Mouse (Mus musculus) cerebellum, adult 11 months (tissue): ENCODE results near the gene Psmg3.
A peak's percentile ranks its signal among the peaks of the same experiment; 100 is the strongest.

Experiments used
- DNase-seq: peaks from one replicate; pipeline ENCODE4 v3.0.0; 2022

The Psmg3 gene

DNA sequence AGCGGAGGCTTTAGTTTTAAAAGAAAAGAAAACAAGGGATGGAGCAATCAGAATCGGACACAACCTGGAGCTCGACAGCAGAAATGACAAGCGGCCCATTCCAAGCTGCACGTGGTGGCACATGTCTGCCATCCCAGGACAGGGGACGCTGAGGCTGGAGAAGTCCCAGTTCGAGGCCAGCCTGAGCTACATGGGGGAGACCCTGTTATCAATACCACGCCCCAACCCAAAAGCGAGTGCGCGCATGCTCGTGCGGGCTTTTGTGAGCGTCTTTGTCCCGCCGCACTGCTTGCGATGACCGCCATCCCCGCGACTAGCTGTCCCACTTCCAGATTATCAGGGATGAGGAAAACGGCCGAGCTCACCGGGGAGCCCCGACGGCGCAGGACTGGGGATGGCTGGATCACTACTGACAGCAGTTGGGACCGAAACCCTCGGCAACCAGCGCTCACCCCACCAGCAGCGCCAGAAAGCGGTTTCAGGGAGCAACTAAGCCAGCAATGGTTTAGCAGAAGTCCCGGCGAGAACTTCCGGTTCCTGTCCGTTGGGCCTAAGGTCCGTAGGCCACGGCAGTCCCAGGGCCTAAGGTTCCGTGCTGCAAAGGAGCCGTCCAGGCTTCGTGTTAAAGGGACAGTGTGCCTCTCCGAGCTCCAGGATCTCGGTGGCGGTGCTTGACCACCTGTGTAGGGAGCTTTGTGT, at the start of gene Psmg3, which contains the start of gene Gm26938:
Gene Psmg3 (minus strand): TSS at position 529 of the 699 bp plus-strand sequence.
Gene Gm26938 (minus strand): TSS at position 51 of the 699 bp plus-strand sequence.
- peak; percentile 86 for DNase-seq

DNA sequence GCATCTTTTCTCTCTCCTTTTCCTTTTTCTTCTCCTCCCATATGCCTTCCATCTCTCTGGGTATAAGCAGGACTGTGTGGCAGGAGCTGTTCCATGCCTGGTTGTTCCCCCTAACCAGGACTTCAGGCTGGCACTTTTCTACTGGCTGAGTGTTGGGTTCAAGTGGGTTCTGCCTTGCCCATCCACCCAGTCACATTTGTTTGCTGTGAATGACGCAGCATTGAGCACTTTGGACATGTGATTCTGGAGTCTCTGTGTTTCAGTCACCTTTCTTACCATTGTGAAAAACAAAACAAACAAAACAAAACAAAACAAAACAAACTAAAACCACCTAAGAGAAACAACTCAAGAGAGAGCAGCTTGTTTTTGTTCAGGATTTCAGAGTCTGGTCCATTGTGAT, 44.8 kb upstream of the Psmg3 start:
- no peak for DNase-seq

DNA sequence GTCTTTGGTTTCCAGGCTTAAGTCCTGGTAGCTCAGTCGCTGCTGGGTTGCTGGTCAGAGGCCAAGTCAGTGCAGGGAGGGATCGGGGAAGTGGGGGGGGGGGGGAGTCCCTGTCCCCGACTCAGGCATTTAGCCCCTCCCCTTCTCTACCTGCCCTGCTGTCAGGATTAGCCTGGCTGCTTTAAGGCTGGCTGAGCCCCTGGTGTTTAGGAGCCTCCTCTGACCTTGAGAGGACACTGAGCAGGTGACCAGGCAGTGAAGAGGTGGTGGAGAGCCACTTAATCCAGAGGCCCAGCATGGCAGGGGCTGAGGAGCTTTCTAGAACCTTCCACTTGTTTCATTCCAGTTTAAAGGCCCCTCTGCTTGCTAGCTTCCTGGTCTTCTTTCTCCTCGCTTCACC, 44.2 kb upstream of the Psmg3 start:
- no peak for DNase-seq

GRCm38 (mm10) chr5:139862759-139863158, 36.1 kb upstream of the Psmg3 start:
- no peak for DNase-seq

DNA sequence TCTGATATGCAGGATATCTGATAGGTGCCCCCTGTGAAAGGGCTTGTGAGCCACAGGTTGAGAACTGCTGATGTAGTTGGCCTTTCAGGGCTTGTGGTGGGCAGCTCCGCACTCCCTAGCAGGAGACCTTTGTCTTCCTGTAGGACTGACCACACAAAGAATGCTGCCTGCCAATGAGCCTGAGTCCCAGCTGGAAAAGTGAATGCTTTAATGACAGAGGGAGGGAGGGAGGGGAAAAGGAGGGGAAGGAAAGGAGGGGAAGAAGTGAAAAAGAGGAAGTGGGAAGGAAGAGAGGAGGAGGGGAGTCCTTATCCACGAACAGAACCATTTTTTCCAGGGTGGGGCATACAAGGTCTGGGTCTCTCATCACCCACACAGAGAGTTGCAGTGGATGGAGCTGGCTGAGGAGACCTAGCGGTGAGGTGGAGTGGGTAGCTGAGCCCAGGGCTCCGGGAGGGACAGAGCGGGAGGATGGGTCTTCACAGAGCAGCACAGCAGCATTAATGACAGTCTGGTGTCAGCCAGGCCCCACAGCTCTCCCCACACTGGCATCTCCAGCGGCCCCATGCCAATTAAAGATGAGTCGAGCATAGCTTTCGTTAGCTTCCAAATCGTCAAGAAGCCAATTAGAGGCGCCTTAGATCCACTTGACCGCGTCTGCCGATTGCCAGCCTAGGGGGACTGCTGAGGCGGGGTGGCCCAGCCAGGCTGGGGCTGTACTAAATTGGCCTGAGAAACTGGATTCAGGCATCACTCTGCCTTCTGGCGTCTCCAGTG, 33.8 kb upstream of the Psmg3 start:
- DNase-seq, result no peak

DNA sequence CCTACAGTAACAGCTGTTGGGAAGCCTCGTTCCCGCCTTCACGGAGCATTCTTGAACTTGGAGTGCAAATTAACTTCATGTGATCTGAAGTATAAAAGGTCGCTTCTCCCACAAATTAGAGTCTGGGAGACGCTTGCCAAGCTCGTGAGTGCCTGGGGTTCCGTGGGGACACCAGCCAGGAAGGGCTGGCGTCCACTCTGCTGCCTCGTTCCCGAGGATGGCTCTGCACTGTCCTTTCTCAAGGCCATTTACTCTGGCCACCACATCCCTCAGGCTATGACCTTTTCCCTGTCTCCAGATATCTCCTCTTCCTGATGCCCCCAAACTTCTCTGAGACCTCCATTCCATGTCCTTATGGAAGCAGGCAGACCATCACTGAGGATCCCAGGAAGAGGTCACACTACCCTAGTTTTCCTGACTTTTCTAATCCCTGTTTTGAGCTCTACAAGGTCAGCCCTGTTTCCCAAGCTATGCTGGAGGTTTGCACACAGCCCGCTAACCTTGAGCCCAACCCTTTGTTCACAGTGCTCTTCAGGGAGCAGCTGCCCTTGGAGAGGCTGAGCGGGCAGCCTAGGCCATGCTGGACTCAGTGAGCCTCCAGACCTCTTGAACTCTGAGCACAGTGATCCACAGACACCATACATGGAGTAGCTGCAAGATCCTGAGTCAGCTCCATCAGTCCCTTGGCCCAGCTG, 23.1 kb upstream of the Psmg3 start:
- no peak for DNase-seq

- no peak for DNase-seq
Measured at GRCm38 (mm10) chr5:139839142-139839541, 12.5 kb upstream of the Psmg3 start.

DNA sequence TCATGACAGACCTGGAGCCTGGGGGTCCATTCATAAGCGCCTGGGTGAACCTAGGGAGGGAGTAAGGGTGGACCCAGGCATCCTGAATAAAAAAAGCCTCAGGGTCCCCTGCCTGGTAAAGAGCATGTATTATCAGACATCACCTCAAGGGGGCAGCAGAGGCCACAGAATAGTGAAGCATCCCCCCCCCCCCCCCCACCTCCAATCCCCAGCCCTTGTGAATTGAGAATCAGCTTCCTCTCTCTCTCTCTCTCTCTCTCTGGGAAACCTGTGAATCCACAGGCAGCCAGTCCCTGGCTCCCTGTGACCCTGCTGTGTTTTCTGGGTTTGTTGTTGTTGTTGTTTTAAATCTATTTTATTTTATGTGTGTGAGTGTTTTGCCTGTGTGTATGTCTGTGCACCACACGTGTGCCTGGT, 11.8 kb upstream of the Psmg3 start:
- peak; percentile 29 for DNase-seq

- no peak for DNase-seq
Measured at GRCm38 (mm10) chr5:139835706-139836105, 9.0 kb upstream of the Psmg3 start.

- no peak for DNase-seq
Measured at GRCm38 (mm10) chr5:139832125-139832524, 5.4 kb upstream of the Psmg3 start.

- DNase-seq, result no peak
Measured at GRCm38 (mm10) chr5:139830734-139831133, 4.0 kb upstream of the Psmg3 start.

GRCm38 (mm10) chr5:139829384-139829783, 2.7 kb upstream of the Psmg3 start:
- no peak for DNase-seq

DNA sequence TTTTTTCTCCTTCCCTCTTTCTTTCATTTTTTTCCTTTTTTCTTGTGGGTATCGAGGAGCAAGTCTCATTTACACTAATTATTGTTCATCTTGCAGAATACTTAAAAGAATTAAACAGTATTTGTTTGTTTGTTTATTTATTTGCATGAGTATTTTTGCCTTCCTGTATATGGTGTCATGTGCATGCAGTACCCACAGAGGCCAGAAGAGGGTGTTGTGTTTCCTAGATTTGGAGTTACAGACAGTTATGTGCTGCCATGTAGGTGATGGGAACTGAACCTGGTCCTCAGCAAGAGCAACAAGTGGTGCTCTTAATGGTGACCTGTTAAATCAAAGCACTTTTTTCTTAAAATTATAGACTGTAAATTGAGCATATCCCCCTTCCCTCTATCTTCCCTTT, 908 bp upstream of the Psmg3 start:
- no peak for DNase-seq

DNA sequence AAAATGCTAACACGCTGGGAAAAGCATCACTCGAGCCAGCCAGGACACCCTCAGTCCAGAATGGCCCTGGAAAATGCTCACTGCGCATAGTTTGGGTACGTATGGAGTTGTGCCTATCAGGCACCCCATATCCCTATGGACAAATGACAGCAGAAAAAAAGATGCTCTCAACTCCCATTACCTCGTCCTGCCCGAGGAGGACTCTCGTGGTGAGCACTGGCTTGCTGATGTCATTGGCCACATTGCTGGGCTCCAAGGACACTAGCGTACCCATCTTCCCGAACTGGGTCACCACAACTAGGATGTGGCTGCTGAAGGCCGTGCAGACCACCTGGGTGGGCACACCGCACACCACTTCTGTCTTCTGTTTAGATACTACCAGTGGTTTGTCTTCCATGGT, 738 bp downstream of the Psmg3 start:
- no peak for DNase-seq

- DNase-seq, result no peak
Measured at GRCm38 (mm10) chr5:139824531-139824930, 2.2 kb downstream of the Psmg3 start.

GRCm38 (mm10) chr5:139821466-139822459, 4.9 kb downstream of the Psmg3 start:
- DNase-seq, result no peak

GRCm38 (mm10) chr5:139819538-139820181, 7.0 kb downstream of the Psmg3 start, which contains the start of gene Tmem184a:
Tmem184a (minus strand) TSS chr5:139819917.
- no peak for DNase-seq

DNA sequence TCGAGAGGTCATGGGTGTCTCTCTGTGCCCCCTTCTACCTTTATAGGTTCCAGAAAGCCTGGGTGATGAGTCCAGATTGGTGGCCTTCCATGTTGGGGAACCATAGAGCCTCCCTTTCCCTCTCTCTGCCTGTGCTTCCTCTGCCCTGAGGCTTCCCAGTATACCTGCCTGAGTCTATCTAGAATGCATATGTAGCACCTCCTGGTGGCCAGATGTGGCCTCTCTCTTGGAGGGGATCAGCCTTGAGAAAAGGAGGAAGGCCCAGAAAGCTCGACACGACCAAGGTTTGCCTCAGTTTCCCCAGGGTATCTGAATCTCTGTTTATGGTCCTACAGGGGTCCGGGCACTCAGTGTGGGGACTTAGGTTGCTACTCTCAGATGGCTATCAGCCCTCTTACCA, 7.9 kb downstream of the Psmg3 start:
- DNase-seq, result no peak

- DNase-seq, result no peak
Measured at GRCm38 (mm10) chr5:139818056-139818455, 8.6 kb downstream of the Psmg3 start.

DNA sequence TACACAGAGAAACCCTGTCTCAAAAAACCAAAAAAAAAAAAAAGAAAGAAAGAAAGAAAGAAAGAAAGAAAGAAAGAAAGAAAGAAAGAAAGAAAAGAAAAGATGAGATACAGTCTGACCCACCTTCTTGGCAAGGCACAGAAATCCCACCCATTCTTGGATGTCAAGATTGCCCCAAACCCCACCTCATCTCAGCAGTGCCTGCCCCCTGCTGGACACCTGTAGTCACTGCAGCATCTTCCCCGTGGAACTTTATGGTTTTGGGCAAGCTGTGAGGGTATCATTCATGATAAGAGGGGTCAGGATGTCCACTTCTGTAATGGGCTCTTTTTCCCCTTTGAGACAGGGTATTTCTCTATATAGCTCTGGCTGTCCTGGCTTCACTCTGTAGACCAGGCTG, 9.4 kb downstream of the Psmg3 start:
- DNase-seq, result no peak

GRCm38 (mm10) chr5:139816445-139816844, 10.2 kb downstream of the Psmg3 start:
- DNase-seq, result no peak

DNA sequence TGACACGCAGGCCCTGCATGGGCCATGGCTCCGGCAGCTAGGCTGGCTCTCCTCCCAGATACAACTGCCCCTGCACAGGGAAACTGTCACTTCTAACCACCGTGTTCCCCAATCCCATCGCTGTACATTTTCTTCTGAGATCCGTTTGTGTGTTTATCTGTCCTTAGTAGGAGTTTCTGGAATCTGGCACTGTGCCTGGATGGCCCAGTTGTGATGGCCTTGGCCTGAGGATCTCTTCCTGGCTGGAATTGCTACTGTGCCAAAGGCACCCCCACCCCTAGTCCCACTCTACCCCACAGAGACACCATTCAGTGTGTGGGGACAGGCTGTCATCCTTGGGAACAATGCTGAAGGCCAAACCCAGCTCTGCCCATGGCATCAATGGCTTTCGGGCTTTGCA, 10.7 kb downstream of the Psmg3 start:
- no peak for DNase-seq
